Mouse (Mus musculus) midbrain, embryonic 11.5 days (tissue): ENCODE measurements around the gene Thy1. TPM values are rescaled to one million over a fixed set of nuclear protein-coding genes. Genes with fewer than 3 reads are reported as not detected.

Source experiments
- ATAC-seq: fragments of 200-750 bp; cut with Nextera tagmentation; 2 replicates; pipeline ENCODE4 v1.8.0; 2017; ENCODE audit warnings: moderate TSS enrichment, moderate library complexity; ENCODE audit not compliant: low FRiP score
- DNase-seq: peaks from one replicate; pipeline ENCODE4 v3.0.0; 2015; ENCODE audit warnings: low spot score; ENCODE audit errors: missing footprints
- H3K27ac ChIP-seq: fragments of 300-500 bp; sonication (generic); 2 replicates; pipeline ENCODE4 v1.5.1; 2014; ENCODE audit warnings: low read depth, low read length
- H3K27me3 ChIP-seq: fragments of 300-500 bp; sonication (generic); 2 replicates; pipeline ENCODE4 v1.6.1; 2014; ENCODE audit warnings: mild to moderate bottlenecking, low read length, moderate library complexity, mixed read lengths; ENCODE audit not compliant: control insufficient read depth, insufficient read depth
- H3K36me3 ChIP-seq: fragments of 300-500 bp; sonication (generic); 2 replicates; pipeline ENCODE4 v1.6.1; 2014; ENCODE audit warnings: mild to moderate bottlenecking, low read length, moderate library complexity, mixed read lengths; ENCODE audit not compliant: control insufficient read depth, insufficient read depth
- H3K4me1 ChIP-seq: fragments of 300-500 bp; sonication (generic); 2 replicates; pipeline ENCODE4 v1.6.1; 2014; ENCODE audit warnings: low read length; ENCODE audit not compliant: control insufficient read depth, insufficient read depth
- H3K4me2 ChIP-seq: fragments of 300-500 bp; sonication (generic); 2 replicates; pipeline ENCODE4 v1.6.1; 2014; ENCODE audit warnings: mild to moderate bottlenecking, moderate library complexity
- H3K4me3 ChIP-seq: fragments of 300-500 bp; sonication (generic); 2 replicates; pipeline ENCODE4 v1.5.1; 2014; ENCODE audit warnings: low read depth, low read length
- H3K9ac ChIP-seq: fragments of 300-500 bp; sonication (generic); 2 replicates; pipeline ENCODE4 v1.6.1; 2014; ENCODE audit warnings: low read length
- H3K9me3 ChIP-seq: fragments of 300-500 bp; sonication (generic); 2 replicates; pipeline ENCODE4 v1.6.1; 2016; ENCODE audit warnings: low read length; ENCODE audit not compliant: control insufficient read depth
- WGBS: fragments of 180-500 bp; shearing (Covaris S2); extraction: QIAGEN DNeasy Blood & Tissue Kit; methylation state at CpG from one replicate; pipeline ENCODE4 v1.1.7; 2014; 5-methylcytosine and 5-hydroxymethylcytosine counted together
- polyA plus RNA-seq: library from polyadenylated mRNA; unstranded; fragments of >200 nt; fragmentation: Nextera tagmentation; extraction: Ambion mirVana; gene quantifications from 2 replicates; pipeline ENCODE4 v1.2.1, GENCODE M21; 2014

The Thy1 gene
- polyA plus RNA-seq, 1 experiment from 2014 or later, result not detected

- no peak for DNase-seq
- H3K4me3 ChIP-seq, result no peak overlapping the region
- no peak for ATAC-seq
- H3K4me2 ChIP-seq, result no peak overlapping the region
- no peaks in the 10 kb centered on the region for H3K9me3 ChIP-seq
- 44% methylated on average over 14 of the region's 14 CpGs for WGBS
- H3K4me1 ChIP-seq, result peaks cover 8% of the 10 kb centered on the region
- no peak overlapping the region for H3K27ac ChIP-seq
- H3K9ac ChIP-seq, result no peak overlapping the region
- H3K36me3 ChIP-seq, result no peaks in the 10 kb centered on the region
- peaks cover 28% of the 10 kb centered on the region for H3K27me3 ChIP-seq
Measured at GRCm38 (mm10) chr9:44044426-44045157, 1.4 kb downstream of the Thy1 start.

- peaks cover 28% of the 10 kb centered on the region for H3K27me3 ChIP-seq
- ATAC-seq, result no peak
- no peak overlapping the region for H3K9ac ChIP-seq
Measured at GRCm38 (mm10) chr9:44045158-44045883, 2.1 kb downstream of the Thy1 start.

GRCm38 (mm10) chr9:44045884-44046272, 2.7 kb downstream of the Thy1 start:
- 90% methylated on average over 5 of the region's 5 CpGs for WGBS
- no peak overlapping the region for H3K4me2 ChIP-seq
- no peaks in the 10 kb centered on the region for H3K36me3 ChIP-seq
- ATAC-seq, result no peak
- H3K4me1 ChIP-seq, result peaks cover 8% of the 10 kb centered on the region
- peaks cover 28% of the 10 kb centered on the region for H3K27me3 ChIP-seq
- H3K4me3 ChIP-seq, result no peak overlapping the region
- no peak overlapping the region for H3K9ac ChIP-seq
- H3K27ac ChIP-seq, result no peak overlapping the region
- DNase-seq, result no peak
- H3K9me3 ChIP-seq, result no peaks in the 10 kb centered on the region

More at GRCm38 (mm10) chr9:44045158-44045883, 2.1 kb downstream of the Thy1 start:
- DNase-seq, result no peak
- no peak overlapping the region for H3K4me2 ChIP-seq
- no peaks in the 10 kb centered on the region for H3K36me3 ChIP-seq
- peaks cover 8% of the 10 kb centered on the region for H3K4me1 ChIP-seq
- no peaks in the 10 kb centered on the region for H3K9me3 ChIP-seq
- no peak overlapping the region for H3K27ac ChIP-seq
- H3K4me3 ChIP-seq, result no peak overlapping the region
- WGBS, result 59% methylated on average over 3 of the region's 3 CpGs

DNA sequence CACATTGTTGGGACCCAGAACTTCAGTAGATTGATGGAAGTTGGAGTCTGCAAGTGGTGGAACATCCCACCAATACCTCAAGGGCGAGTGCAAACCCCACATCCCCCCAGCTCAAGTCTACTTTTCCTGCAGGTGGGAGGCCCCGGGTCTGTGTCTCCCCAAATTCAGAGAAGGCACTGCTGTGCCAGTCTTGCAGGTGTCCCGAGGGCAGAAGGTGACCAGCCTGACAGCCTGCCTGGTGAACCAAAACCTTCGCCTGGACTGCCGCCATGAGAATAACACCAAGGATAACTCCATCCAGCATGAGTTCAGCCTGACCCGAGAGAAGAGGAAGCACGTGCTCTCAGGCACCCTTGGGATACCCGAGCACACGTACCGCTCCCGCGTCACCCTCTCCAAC, 3.2 kb downstream of the Thy1 start:
- Histone ChIP-seq H3K27ac (no peak overlapping the region), H3K9me3 (no peaks in the 10 kb centered on the region), H3K4me3 (no peak overlapping the region), H3K36me3 (no peaks in the 10 kb centered on the region), H3K4me2 (no peak overlapping the region), H3K27me3 (peaks cover 28% of the 10 kb centered on the region), H3K4me1 (peaks cover 8% of the 10 kb centered on the region), H3K9ac (no peak overlapping the region)
- no peak for ATAC-seq
- DNase-seq, result no peak
- 90% methylated on average over 12 of the region's 12 CpGs for WGBS

DNA sequence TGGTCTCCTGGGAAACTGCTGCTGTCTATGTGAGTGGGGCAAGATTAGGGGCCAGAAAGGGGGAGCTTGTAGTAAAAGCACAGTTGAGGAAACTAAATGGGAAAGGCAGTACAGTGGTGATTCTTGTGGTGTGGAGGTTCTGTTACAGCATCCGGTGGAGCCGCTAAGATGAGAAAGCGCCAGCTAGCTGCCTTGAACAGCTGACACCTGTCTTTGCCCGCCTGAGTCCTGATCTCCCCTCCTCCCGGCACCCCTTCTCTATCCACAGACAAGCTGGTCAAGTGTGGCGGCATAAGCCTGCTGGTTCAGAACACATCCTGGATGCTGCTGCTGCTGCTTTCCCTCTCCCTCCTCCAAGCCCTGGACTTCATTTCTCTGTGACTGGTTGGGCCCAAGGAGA, 3.9 kb downstream of the Thy1 start:
- no peak for ATAC-seq
- Histone ChIP-seq H3K4me3 (no peak overlapping the region), H3K4me2 (no peak overlapping the region), H3K4me1 (peaks cover 8% of the 10 kb centered on the region), H3K27ac (no peak overlapping the region), H3K27me3 (peaks cover 27% of the 10 kb centered on the region), H3K36me3 (no peaks in the 10 kb centered on the region), H3K9ac (no peak overlapping the region), H3K9me3 (no peaks in the 10 kb centered on the region)
- WGBS, result 68% methylated on average over 6 of the region's 6 CpGs
- DNase-seq, result no peak

- no peak for DNase-seq
- H3K9me3 ChIP-seq, result no peaks in the 10 kb centered on the region
- no peak overlapping the region for H3K27ac ChIP-seq
- H3K4me2 ChIP-seq, result no peak overlapping the region
- no peak overlapping the region for H3K4me3 ChIP-seq
- peaks cover 23% of the 10 kb centered on the region for H3K27me3 ChIP-seq
- WGBS, result 74% methylated on average over 14 of the region's 14 CpGs
- ATAC-seq, result no peak
- no peak overlapping the region for H3K9ac ChIP-seq
- peaks cover 8% of the 10 kb centered on the region for H3K4me1 ChIP-seq
- no peaks in the 10 kb centered on the region for H3K36me3 ChIP-seq
Measured at GRCm38 (mm10) chr9:44047571-44048490, 4.6 kb downstream of the Thy1 start.

GRCm38 (mm10) chr9:44048541-44049380, 5.6 kb downstream of the Thy1 start:
- no peak for ATAC-seq
- Histone ChIP-seq H3K4me3 (no peak overlapping the region), H3K4me1 (peaks cover 2% of the 10 kb centered on the region; the same call in 1 of the 2 replicates), H3K4me2 (no peak overlapping the region), H3K27ac (no peak overlapping the region), H3K36me3 (no peaks in the 10 kb centered on the region), H3K27me3 (peaks cover 14% of the 10 kb centered on the region), H3K9ac (no peak overlapping the region), H3K9me3 (no peaks in the 10 kb centered on the region)
- DNase-seq, result no peak
- WGBS, result 78% methylated on average over 15 of the region's 15 CpGs

- DNase-seq (no peak), ATAC-seq (no peak)
- H3K4me3 ChIP-seq, result no peak overlapping the region
- no peak overlapping the region for H3K9ac ChIP-seq
- H3K4me2 ChIP-seq, result no peak overlapping the region
- H3K9me3 ChIP-seq, result no peaks in the 10 kb centered on the region
- peaks cover 6% of the 10 kb centered on the region for H3K27me3 ChIP-seq
- no peaks in the 10 kb centered on the region for H3K36me3 ChIP-seq
- no peak overlapping the region for H3K27ac ChIP-seq
- H3K4me1 ChIP-seq, result peaks cover 2% of the 10 kb centered on the region; the same call in 1 of the 2 replicates
- WGBS, result 86% methylated on average over 8 of the region's 8 CpGs
Measured at GRCm38 (mm10) chr9:44049381-44050165, 6.4 kb downstream of the Thy1 start.
